Mouse (Mus musculus) olfactory bulb, adult 2 months (tissue): Measurements from ENCODE around the gene Cnbp.

ENCODE experiments used
- CTCF ChIP-seq: fragments of 200-500 bp; IDR thresholded peaks from 2 replicates; pipeline ENCODE4 v1.5.1; 2012; ENCODE audit warnings: low read depth, mild to moderate bottlenecking, low read length, moderate library complexity; ENCODE audit not compliant: insufficient read depth
- POLR2A ChIP-seq: fragments of 200-500 bp; IDR thresholded peaks from 2 replicates; pipeline ENCODE4 v1.6.1; 2012; ENCODE audit warnings: mild to moderate bottlenecking, low read depth, low read length, moderate library complexity; ENCODE audit not compliant: insufficient read depth

- TF ChIP-seq CTCF = no peak
- no peak for TF ChIP-seq POLR2A
These were observed 47.1 kb upstream of the Cnbp start for GRCm38 (mm10) chr6:87898028-87898427.
